Mouse (Mus musculus): ENCODE data around the gene Mgarp.
"Not testable (repeated sequence)": the region's sequence is repeated elsewhere in the genome, so short reads cannot be mapped to it uniquely, and the experiment has no call there.

Gene Mgarp

DNA sequence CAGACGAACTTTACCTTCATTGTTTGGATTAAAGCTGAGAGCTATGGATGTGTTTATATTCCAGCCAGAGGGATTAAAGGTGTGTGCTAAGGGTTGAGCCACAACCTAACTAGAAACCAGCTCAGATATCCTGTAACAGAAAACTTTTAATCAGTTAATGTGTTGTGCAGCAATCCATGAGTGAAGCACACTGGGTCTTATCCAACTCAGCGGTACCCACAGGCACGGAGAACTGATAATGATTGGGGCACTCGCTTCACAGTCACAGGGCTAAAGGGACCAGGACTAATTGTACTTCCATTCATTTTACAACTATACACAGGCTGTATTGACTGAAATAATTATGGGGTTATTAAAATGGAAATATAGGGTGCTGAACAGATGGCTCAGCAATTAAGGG lies 29.6 kb downstream of the Mgarp start:
- DNase-seq (ENCODE audit: low spot score): no peak

DNA sequence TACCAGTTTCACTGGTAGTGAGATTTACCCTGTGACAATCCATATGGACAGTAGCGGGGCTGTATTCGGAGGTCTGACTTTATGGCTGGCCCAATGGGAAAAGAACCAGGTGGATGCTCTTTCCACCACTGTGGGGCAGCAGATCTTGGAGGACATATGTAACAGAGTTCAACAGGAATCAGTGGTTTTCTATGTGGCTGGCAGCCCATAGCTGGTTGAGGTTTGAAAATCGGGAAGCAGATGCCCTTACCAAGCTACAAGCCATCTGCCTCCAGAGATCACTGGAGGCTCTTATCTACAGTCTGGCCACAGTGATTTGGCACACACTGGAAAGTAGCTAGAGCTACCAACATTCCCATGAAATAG lies 31.0 kb downstream of the Mgarp start:
- no peak for DNase-seq (ENCODE audit: low spot score)

DNA sequence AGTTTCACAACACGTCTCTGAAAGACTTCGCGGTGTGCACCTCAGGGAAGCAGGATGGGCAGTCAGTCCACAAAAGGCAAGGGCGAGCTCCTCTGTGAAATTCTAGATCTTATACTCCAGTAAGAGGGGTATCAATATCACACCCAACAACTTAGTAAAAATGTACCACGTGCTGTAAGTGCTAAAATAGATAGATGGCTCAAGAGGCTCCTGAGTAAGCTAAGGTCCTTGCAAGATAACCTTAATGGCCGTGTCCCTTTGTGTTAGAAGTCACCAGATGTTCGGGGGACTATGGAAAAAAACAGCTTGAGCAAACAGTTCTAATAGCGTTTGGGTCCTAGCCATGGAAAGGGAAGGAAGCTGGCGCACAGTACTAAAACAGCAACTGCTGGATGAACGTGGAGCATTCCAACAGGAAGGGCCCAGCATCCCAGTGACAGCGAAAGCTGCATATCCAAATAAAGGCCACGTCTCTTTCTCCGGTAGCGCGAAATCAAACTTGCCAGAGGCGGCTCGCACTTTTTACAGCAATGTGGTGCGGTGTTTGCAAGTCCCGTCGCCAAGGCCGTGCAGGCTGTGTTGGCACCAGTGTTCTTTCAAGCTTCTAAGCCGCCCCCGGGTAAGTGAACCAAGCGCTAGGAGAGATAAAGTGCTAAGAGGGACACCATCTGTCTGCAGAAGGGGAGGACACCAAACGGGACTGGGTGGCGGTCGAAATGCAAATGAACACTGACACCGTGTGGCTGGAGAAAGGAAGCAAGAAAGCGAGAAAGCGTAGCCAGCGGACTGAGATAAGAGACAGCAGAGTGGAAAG lies 31.6 kb downstream of the Mgarp start:
- peak; percentile 86 for DNase-seq (ENCODE audit: low spot score)

DNA sequence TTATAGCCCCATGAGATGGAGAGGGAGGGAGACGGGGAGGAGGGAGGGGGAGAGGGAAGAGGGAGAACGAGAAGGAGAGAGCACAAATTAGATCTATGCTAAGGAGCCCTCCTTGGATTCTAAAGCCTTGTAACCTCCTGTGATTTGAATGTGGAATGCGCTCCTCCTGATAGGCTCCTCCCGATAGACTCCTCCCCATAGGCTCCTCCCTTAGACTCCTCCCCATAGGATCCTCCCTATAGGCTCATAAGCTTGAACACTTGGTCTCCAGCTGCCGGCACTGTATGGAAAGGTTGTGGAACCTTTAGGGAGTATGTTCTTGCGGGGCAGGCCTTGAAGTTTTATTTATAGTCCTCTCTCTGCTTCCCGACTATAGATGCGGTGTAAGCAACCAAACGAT lies 35.5 kb downstream of the Mgarp start:
- DNase-seq (ENCODE audit: low spot score): no peak

GRCm38 (mm10) chr3:51359558-51360307 lies 36.8 kb downstream of the Mgarp start:
- DNase-seq (ENCODE audit: low spot score): no peak

GRCm38 (mm10) chr3:51358660-51359557 lies 37.6 kb downstream of the Mgarp start:
- DNase-seq (ENCODE audit: low spot score): peak; percentile 52

DNA sequence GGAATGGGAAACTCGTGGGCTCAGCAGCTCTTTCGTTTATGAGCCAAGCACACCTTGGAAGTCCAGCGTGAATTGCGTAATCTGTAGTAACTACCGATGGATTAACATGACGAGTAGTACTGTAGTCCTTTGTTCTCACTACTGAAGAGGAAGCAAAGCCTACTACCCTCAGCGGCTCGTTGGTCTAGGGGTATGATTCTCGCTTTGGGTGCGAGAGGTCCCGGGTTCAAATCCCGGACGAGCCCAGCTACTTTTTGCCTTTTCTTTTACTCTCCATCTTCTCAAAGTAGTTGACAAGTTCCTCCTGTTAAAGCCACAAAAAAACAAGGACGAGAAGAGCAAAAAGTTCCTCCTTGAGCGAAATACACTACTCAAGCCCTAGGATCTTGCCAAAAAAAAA lies 38.4 kb downstream of the Mgarp start:
- DNase-seq (ENCODE audit: low spot score): no peak

GRCm38 (mm10) chr3:51357624-51358023 lies 38.9 kb downstream of the Mgarp start:
- no peak for DNase-seq (ENCODE audit: low spot score)

DNA sequence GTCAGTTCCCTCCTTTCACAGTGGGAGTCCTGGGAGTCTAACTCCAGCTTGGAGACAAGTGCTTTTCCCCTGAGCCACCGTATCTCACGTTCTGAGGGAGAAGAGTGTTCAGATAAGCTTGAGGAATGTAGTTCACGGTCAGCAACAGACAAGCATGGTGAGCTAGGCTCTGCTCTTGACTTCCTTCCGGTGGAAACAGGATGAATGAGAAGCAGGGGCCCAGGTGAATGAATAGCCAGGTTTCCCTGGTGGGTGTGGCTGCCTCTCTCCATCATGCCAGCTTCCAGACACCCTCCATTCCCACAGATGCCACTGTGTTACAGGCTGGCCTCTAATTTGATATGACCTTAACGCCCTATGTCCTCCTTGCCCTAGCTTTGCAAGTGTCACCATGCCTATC lies 39.5 kb downstream of the Mgarp start:
- no peak for DNase-seq (ENCODE audit: low spot score)

- not testable (repeated sequence) for DNase-seq (ENCODE audit: low spot score)
These were observed 41.6 kb downstream of the Mgarp start for GRCm38 (mm10) chr3:51354956-51355355.

DNA sequence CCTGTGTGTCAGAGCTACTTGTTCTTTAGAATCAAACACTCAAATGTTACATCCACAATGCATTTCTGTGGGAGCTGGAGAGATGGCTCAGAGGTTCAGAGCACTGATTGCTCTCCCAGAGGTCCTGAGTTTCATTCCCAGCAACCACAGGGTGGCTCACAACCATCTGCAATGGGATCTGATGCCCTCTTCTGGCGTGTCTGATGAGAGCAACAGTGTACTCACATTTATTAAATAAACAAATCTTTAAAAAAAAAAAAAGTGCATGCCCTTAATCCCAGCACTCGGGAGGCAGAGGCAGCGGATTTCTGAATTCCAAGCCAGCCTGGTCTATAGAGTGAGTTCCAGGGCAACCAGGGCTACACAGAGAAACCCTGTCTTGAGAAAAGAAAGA lies 42.5 kb downstream of the Mgarp start:
- DNase-seq (ENCODE audit: low spot score): no peak

DNA sequence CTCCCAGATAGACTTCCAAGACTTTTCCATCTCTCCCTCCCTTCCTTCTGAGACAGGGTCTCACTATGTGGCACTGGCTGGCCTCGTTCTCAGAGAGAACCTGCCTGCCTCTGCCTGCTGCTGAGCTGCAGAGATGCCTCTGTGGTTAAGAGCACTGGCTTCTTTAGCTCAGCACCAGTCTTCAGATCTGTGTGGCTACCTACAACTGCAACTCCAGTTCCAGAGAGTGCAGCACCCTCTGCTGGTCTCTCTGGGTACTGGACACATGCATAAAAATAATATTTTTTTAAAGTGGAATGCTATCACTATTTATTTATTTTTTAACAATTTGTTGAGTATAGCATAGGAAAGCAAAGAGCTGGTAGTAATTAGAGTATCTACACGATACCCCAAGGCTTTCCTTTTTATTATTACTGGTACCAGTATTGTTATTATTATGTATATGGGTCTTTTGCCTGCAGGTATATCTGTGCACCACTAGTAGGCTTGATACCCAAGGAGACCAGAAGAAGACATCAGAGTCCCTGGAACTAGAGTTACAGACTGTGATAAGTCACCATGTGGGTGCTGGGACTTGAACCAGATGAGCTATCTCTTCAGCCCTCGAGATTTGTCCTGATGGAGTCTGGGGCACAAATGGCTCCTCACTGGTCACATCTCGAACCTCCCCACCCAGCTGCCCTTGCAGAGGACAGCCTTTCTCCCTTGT lies 43.1 kb downstream of the Mgarp start:
- DNase-seq (ENCODE audit: low spot score): peak; percentile 57

DNA sequence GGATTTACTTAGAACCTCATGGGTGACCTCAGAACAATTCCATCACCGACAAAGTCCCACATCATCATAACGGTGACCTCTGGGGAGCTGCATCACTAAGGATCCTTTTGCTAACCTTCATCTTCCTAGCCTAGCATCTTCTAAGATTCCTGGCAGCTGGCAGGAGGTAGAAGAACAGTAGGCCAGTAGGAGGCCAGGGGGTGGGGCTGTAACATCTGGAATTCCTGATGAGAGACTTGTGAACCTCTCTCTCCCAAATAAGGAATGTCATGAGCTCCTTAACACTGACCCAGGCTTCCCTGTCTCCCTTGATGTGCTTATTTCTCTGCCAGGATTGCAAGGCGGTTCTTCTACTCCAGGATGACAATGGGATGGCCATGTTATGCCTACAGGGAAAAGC lies 45.7 kb downstream of the Mgarp start:
- DNase-seq (ENCODE audit: low spot score): no peak

- no peak for DNase-seq (ENCODE audit: low spot score)
These were observed 47.8 kb downstream of the Mgarp start for GRCm38 (mm10) chr3:51348646-51349238.

DNA sequence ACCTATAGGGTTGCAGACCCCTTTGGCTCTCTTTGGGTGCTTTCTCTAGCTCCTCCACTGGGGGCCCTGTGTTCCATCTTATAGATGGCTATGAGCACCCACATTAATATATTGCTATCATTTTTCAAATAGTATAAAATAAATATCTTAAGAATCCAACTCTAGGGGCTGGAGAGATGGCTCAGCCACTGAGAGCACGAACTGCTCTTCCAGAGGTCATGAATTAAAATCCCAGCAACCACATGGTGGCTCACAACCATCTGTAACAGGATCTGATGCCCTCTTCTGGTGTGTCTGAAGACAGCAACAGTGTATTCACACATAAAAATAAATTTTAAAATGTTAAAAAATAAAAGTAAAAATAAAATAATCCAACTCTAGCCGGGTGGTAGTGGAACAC lies 51.5 kb downstream of the Mgarp start:
- not testable (repeated sequence) for DNase-seq (ENCODE audit: low spot score)

GRCm38 (mm10) chr3:51344182-51344581 lies 52.4 kb downstream of the Mgarp start:
- DNase-seq (ENCODE audit: low spot score): not testable (repeated sequence)

- DNase-seq (ENCODE audit: low spot score): no peak
These were observed 53.3 kb downstream of the Mgarp start for GRCm38 (mm10) chr3:51343260-51343659.

DNA sequence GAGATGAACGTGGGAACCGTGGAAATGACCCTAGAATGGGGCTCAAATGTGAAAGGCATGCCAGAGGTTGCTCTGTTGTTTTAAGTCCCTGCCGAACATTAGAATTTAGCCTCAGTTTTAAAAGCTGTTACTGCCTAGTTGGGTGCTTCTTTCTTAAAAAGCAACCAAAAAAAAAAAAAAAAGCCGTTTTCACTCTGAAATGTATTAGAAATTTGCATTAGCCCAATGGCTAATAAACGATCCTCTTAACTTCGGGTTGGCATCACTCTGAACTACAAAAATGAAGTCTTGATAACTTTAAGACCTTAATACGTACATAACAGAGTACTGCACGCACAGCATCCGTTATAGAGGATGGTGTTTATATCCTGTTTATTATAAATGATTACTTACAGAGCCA lies 54.4 kb downstream of the Mgarp start:
- DNase-seq (ENCODE audit: low spot score): no peak

GRCm38 (mm10) chr3:51341268-51342081 lies 55.1 kb downstream of the Mgarp start:
- DNase-seq (ENCODE audit: low spot score): peak; percentile 84

- peak; percentile 79 for DNase-seq (ENCODE audit: low spot score)
These were observed 55.8 kb downstream of the Mgarp start, which contains the start of gene Elf2 for GRCm38 (mm10) chr3:51340552-51341267. Gene Elf2, minus strand, starts transcription at chr3:51340663.
